Mouse (Mus musculus) cerebellum, postnatal 36 days (tissue): ENCODE results near the gene Cenpp.

Source experiments
- DNase-seq, 2 experiments: peaks; one replicate each; pipeline ENCODE4 v3.0.0; 2021 to 2022; ENCODE audit warnings: mixed read lengths in 2 of 2

Gene Cenpp

DNA sequence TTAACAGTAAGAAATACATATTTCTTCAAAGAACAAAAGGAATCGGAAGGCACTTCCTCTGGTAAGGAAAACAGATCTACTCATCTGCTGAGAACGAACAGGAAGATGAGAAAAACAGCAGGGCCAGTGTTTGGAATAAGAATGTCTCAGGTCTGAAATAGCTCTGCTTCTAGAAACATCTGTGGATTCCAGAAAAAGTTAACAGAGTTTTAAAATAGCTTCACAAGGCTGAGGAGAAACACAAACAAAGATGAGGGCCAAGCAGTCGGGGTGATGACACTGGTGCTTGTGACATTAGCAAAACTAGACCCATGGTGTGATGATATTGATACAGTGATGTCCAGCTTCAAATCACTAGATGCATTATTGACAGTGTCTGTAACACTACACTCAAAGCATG is 145.4 kb downstream of the Cenpp start:
- DNase-seq, result no peak

DNA sequence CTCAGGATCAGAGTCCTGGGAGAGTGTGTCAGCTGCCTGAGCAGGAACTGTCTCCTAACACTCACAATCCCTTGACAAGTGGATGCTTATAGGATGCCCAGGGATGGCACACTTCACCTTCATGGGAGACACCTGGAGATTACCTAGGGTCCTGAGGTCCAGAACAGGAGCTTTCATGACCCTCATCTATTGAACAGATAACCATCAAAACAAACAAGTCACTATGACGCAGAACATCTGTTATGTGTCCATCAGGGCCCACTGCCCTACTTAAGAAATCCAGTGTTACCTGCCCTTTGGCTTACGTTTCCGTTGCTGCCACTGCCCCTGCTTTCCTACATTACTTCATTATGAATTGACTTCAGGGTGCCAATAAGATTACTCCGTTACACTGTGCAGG is 146.8 kb downstream of the Cenpp start:
- DNase-seq, result no peak

DNA sequence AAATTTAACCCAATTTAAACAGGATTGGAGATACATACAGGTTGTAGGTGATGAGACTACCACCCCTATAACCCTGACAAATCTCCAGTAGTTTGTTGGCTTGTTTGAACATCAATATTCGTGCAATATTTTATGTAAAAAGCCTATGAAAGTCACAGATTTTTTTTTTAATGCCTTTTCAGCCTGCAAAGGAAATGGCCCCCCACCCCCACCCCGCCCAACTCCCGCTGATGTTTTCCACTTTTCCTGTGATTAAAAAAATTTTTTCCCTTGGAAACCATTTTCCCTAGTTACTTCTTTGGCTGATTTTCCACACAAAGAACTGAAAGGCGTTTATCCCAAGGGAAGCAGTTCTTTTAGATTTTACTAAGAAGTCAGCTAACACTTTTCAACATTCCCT is 148.1 kb downstream of the Cenpp start, which contains the start of gene Ecm2:
Gene Ecm2 (plus strand): TSS at position 301 of the 400 bp plus-strand sequence.
- DNase-seq, result no peak

DNA sequence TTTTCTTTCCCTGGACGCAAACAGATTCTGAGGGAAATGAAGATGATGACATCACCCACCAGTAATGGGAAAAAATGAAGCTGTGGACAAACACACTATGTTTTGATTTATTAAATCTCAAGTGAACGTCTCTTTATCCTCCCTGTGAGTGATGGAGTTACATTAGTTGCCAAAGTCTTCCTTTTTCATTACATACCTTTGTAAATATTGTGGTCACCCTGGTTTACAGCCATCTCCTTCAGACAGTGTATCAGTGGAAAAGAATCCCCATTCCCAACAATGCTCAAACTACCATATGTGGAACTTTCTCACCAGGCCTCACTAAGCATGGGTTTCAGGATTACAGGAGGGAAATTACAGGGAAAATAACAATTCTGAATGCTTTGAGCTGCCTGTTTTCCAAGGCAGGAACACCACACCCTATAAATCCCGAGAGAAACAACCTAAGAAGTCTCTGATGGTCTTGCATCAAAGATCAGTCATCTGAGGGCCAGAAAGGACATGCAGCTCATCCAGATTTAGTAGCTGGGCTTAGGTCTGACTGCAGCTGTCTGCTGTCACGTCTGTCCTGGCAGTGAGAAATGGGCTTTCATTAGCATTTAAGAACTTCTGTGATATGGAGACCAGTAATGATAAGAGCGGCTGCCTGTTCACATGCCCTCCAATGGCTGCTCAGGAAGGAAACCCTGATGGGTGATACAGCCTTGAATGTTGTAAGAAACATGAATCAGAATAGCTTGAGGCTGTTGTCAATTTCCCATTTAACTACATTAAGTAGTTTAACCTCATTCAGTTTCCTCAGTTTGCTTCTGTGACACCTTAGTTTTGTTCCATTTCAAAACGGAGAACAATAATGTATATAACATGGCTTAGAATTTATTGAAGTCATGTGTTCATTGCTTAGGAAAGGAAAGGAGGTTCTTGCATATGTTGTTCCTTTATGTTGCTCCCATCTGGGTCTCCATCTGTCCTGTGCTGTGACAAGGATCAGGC is 159.9 kb downstream of the Cenpp start, which contains the start of gene Tes3-ps:
Gene Tes3-ps (plus strand): TSS at position 943 of the 993 bp plus-strand sequence.
- no peak for DNase-seq

DNA sequence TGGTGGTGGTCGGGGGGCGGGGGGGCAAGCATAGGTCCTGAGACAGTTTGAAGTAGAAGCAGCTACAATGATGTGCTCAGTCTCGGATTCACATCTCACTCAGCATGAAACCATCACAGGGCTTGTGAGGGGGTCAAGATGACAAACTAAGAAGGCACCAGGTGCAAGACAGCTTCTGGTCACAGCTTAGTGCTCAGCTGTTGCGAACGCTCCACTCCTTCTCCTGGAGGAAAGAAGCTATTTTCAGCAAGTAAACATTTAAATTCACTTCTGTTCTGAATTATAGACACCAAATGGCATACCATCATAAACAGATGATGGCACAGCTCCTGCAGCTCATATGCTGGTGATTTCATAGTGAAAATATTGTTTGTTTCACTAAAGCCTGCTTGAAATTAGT is 167.2 kb downstream of the Cenpp start:
- DNase-seq, result no peak

DNA sequence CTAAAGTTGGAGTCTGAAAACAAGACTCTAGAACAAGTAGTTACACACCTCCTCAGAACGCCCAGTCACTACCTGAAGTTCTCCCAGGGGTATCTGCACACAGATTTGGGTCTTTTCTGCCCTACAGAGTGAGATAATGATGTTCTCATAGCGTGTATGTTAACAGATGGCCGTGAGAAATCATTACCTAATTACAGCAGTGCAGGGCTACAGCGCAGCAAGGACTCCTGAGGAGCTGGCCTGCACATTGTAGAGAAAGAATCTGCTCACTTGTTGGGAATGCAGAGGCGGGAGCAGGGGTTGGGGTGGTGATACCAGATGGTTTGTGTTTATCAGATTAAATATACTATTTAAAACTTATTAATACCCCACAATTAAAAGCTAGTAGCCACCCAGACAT is 172.0 kb downstream of the Cenpp start:
- peak; percentile 31 to 43 for DNase-seq

DNA sequence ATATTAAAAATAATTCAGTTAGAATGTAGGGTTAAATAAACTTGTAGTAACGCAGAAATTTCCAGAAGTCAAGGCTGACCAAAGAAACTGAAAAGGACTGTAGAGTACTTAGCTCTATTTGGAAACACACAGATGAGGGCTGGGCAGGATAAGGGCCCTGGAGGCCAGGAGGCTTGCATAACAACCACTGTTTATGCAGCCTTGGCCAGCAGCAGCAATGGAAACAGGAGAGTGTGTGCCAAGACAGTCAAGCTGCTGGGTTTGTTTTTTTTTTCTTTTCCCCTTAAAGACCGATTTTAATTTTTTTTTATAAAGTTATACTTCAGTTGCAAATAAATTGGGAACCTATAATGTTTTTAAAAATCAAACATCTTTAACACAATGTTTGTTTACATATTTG is 172.5 kb downstream of the Cenpp start:
- DNase-seq, result peak; percentile 37 to 49

DNA sequence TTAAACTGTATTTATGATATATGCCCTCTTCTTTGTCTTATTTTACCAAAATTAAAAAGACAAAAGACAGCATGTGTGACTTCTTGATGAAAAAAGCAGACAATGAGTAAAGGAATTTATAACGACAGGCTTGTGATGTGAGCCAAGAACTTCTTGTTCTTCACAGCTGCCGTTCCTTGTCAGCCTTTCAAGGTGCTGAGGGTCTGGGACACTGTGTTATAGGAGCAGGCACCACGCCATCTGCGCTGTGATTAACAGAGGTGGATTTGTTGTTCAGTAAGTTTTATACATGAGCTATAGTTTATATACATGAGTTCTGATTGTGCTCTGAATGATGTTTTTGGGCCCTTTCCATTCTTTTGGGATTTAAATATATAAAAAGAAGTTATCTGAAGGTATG is 173.2 kb downstream of the Cenpp start:
- DNase-seq, result no peak

DNA sequence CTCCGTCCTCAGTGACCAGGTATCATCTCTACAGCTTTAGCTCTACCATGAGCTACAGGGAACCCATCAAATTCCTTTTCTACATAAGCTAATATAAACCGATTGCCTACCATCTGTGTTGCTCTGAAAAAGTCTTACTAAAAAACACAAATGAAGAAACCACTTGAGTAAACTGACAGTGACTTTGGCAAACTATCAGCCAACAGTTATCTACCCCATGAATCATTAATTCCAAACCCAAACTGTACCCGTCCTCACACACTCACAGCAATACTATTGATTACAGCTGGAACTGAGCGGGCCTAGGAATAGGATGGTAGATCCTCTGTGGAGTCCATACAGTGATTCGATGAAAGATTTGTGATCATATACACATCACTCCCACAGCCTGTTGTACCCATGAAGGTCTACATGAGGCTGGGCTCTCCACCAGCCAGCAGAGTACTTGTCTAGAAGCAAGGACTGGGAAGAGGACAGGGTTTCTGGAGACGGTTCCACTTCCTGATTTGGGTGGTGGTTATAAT is 173.7 kb downstream of the Cenpp start:
- no peak for DNase-seq

DNA sequence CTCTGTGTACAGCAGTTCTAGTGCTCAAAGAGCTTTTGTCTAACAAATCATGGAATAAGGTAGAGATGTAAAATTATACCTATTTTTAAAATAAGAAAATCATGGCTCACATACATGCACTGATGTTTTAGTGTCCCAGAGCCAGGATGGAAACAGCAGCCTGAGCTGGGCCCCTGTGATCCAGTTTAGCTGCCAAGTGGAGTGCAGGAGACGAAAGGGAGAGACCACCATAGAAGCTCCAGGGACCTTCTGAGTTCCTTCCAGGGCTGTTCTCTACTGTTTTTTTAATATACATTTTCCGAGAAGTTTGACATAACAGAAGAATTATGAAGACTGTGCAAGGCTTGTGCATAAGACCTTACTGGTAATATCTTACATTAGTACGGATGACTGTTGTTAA is 174.7 kb downstream of the Cenpp start:
- DNase-seq, result no peak

DNA sequence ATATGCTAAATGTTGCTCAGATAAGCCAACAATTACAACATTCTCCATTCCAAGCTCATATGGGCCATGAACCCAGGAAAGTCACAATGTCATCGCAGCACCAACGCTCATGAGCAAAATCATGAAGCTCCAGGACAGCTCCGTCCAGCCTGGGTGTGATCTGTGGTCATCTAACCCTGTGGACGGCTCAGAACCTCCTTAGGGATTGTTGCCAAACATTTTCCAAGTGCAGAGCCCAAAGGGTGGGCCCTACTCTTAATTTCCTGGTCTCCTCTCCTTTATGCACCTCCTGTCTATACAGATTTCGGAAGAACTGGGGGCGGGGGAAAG is 179.9 kb downstream of the Cenpp start:
- DNase-seq, result no peak

DNA sequence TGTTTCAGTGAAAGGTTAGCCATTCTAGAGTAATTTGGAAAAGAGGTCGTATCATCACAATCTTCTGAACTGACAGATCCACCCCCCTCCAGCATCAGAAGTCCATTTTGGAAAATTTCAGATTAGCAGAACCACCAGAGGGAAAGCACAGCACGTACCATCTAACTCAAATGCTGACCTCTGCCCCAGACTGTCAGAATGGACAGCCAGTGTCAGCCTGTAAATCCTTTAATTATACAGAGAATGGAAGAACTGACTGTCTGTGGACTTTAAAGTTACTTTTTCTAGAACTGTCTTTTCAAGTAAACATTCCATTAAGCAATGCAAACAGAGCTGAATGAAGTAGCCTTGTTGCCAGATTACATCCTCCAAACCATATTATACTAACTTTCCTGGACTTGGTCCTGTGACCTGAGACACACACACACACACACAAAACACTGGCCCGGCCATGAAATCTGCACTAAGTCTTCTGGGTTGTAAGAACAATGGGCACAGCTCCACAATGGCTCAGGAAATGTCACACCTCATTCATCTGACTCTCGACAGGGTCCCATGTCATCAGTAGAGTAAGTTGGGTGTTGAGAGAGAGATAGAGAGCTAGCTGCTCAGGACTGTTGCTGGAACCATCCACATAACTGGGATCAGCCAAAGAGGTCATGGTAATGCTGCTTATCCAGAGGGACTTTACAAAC is 180.5 kb downstream of the Cenpp start:
- DNase-seq, result no peak

DNA sequence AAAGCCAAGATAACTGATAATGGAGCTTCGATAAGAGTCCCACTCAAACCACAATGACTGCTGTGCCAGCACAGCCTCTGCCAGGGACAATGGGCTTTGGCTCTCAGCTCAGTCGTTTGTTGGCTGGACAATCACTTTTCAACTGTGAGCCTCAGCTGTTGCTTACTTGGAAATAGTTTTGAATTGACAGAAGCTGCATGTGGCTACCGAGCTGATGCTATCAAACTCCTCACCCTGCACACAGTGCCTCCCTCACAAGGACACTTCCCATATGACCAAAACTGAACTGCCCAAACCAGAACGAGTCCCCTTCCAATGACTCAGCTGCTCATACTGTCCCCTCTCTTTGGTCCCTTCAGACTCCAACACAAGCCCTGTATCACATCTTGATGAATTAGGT is 181.8 kb downstream of the Cenpp start:
- no peak for DNase-seq

DNA sequence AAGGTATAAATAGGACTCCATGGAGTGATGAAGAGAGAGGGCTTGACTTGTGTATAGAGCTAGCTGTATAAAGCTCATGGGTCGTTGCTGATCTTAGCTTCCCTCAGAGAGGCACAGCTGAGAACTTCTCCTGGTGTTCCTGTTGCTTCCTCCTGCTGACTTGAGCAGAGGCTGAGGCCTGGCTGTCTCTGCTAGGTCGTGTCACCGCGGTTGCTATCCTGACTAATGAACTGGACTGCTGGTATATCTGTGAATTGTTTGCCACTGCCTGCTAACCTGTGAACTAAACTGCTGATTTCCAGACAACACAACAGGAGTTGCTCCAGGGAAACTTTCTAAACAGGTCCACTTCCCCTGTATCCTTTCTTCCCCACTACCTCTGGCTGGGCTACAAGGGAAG is 182.3 kb downstream of the Cenpp start:
- no peak for DNase-seq

DNA sequence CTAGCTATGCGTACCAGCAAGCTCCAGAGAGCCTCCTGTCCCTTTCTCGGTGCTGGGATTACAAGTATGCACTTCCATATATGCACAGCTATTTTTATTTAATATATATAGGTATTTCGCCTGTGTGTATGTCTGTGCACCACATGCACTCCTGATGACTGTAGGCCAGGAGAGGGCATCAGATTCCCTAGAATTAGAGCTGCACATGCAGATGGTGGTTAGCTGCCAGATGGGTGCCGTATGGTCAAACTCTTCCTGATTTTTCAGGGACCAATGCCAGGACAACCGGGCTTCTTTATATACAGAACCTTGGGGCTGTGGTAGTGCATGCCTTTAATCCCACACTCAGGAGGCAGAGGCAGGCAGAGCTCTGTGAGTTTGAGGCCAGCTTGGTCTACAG is 183.6 kb downstream of the Cenpp start:
- peak; percentile 13 to 24 for DNase-seq

DNA sequence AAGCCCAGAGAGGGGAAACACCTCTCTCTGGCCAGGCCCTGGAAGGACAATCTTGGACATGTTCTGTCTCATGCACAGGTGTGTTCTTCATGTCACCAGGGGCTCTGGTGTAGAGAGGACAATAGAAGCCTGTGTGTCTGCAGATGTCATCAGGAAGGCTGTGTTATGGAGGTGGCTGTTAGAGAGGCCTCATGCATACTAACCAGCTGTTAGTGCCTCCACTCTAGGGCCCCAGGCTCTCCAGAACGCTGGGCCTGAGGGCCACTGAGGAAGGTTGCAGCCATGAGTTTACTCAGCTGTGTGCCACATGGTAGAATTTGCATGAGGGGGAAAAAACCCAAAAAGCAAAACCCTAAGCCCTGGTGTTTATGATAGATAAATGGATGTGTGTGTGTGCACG is 185.0 kb downstream of the Cenpp start:
- no peak for DNase-seq

DNA sequence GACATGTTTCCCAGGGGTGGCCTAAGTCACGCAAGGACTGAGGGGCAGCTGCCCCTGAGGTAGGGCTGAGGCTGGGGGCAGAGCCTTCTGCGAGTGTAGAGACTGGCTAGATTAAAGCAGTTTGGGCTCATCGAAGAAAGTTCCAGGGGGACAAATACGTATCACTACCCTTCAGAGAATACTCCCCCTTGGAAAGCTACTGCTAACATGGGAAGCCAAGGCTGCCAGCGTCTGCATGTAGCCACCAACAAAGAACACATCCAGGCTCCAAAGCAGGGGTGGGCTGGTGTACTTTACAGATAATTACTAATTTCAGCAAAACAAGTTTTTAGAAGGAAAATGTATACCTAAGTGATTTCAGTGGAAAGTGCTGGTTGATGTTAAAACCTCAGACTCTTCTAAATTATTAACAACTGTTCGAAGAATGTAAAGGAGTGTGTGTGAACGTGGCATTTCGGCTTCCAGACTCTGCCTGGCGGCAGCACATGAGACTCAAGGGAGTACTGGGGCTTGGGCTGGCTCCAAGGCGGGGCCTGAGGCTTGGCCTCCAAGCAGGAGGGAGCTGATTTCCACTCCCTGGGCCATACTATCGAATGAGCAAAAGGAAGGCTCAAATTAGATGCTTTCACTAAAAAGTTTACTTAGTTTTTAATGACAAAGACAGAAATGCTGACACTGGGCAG is 186.1 kb downstream of the Cenpp start:
- no peak for DNase-seq

DNA sequence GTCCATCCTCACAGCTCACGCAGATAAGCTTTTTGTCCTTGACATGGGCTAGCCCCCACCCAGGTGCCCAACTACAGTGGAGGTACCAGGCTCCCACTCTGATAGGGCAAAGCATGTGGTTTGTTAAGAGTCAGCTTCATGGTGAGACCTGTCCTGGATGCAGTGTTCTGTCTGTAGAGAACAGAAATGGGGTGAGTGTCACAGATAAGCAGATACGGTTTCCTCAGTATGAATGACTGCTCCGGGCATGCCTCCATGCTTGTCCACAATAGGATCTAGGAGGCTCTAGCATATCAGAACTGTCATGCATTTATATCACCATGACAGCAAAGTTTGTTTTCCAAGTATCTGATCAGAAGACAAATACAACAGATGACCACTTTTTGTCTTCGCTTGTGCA is 186.7 kb downstream of the Cenpp start:
- no peak for DNase-seq

DNA sequence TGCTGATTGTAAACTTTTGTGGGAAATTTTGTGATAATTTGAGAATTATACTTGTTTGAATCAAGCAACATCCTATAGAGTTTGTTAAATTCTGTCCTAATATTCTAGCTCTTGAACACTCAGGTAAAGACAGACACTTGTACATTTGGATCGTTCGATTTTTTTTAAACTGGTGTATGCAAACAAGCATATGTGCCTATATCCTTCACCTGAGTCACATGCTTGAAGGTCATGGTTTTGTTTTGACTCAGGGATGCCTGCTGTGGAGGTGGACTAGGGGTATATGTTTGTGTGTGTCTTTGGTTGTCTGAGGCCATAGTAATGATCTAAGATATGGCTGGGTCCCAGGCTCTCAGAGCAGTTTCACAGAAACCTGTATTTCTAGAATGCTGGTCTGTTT is 189.7 kb downstream of the Cenpp start:
- DNase-seq, result no peak

DNA sequence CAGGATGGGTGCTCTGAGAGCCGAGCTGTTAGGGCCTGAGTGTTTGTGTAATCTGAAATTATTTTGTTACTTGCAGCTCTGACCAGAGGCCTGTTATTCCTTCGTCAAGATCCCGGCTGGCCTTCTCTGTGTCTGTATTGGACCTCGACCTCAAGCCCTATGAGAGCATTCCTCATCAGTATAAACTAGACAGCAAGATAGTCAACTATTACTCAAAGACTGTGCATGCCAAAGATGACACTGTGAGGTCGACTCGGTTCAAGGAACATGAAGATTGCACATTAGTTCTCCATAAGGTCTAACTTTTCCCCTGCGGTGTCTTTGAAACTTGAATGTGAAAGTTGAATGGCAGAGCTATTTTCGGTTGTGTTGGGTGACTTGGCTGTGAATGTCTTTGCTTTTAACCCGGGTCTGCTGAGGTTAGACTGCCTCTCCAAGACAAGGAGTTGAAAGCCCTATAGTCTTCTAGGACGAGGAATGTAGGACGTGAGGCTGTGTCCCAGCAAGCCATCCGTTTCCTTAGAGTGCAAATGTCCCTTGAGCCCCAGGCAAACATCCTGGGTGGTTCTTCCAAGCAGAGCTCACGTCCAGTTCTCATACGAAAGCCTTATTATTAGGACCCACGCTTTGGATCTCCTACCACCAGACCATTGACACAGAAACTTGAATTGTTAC is 191.0 kb downstream of the Cenpp start:
- DNase-seq, result no peak

DNA sequence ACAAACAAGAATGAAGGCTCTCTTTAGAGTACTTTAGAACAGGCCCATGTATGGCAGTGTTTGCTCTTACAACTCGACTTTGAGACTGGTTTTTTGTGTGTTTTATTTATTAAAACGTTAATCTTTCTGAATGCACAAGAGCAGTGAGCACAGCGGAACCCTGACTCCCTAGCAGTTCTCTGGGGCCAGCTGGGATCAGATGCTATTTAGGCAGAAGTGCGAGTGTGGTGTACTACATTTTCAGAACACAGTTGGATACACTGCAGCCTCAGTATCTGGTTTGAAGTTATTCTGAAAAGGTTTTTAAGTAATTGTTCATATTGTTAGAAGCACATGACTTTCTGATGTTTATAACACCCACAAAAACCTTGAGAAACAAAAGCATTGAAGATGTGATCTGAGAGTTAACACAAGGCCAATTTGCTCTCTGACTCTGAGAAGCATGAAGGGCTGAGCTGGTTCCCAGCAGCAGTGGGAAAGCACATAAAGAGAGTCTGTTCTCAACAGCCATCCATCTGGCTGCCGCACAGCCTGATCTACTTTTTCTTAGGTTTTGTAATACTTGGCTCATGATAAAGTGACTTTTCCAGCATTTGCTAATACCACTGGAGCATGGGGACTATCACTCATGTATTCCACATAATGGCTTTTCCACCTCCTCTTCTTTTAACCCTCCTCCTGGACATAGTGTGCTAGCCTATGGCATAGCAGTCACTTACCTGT is 191.7 kb downstream of the Cenpp start:
- DNase-seq, result no peak

DNA sequence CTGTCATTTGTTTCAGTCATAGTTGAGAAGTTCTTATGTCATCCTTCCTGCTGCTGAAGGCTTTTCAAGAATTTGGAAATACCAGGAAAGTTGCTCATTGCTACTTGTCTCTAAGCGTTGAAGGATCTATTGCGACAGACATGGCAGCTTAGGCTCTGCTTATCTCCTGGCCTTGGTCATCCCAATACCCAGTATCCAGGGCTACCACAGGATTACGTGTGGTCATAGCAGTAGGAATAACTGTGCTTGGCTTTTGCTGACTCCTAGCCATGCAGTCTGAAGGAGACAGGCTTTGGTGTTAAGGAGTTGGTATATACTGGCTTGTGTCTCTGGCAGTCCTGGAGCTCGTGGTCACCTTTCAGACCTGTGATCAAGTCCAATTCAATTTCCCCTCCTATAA is 192.3 kb downstream of the Cenpp start:
- DNase-seq, result no peak
